Mouse (Mus musculus): ENCODE results near the gene Ncs1. TPM values are rescaled to one million over a fixed set of nuclear protein-coding genes. Genes with fewer than 3 reads are reported as not detected.
A peak's percentile ranks its signal among the peaks of the same experiment; 100 is the strongest.

Ncs1 gene
- polyA plus RNA-seq, 1 experiment from 2014 or later: 29.4 TPM

DNA sequence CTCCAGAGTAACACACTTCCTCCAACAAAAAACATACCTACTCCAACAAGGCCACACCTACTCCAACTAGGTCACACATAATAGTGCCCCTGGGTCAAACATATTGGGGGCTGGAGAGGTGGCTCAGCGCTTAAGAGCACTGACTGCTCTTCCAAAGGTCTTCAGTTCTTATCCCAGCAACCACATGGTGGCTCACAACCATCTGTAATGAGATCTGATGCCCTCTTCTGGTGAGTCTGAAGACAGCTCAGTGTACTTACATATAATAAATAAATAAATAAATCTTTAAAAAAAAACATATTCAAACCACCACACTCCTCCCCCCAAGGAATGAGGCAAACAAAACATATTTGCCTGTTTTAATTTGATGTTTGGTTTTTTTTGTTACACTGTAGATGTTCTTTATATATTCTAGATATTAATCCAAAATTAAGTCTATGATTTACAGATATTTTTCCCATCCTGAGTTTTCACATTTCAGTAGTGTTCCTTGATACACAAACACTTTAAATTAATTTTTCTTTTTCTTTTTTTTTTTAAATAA lies 16.8 kb upstream of the Ncs1 start:
- H3K4me1 ChIP-seq (ENCODE audit: control insufficient read depth, insufficient read depth, low read length): no peaks in the 10 kb centered on the region
- ATAC-seq (replicated peaks; ENCODE audit: extremely low read depth, insufficient read depth, low FRiP score): no peak
- no peak overlapping the region for H3K27ac ChIP-seq (ENCODE audit: low read length)
- H3K4me2 ChIP-seq (ENCODE audit: low read depth, low read length): no peak overlapping the region
- no peaks in the 10 kb centered on the region for H3K36me3 ChIP-seq (ENCODE audit: control insufficient read depth, insufficient read depth)
- H3K27me3 ChIP-seq (ENCODE audit: control insufficient read depth, insufficient read depth, low read length): no peaks in the 10 kb centered on the region
- H3K9me3 ChIP-seq (replicated peaks; ENCODE audit: control insufficient read depth, low read length): peaks cover 5% of the 10 kb centered on the region
- WGBS: 55% methylated on average over 1 of the region's 1 CpGs
- no peak overlapping the region for H3K9ac ChIP-seq (ENCODE audit: low read length)
- no peak overlapping the region for H3K4me3 ChIP-seq (ENCODE audit: low read length)

DNA sequence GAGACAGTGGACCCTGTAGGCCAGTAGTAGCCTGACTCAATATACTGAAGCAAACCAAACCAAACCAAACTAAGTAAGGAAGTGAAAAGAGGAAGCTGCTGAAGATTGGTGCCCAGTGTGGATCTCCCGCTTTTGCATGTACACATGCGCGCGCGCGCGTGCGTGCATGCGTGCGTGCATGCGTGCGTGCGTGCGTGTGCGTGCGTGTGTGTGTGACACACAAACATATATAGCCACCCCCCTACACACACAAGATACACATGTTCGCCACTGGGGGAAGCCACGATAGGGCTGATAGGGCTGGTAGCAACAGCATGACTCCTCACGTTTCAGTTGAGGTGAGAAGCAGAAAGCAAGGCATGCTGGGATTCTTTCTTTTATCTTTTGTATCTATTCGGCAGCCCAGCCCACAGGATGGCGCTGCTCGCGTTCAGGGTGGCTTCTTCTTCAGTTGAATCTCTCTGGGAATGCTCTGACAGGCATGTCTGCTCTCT lies 6.4 kb upstream of the Ncs1 start:
- H3K9ac ChIP-seq (ENCODE audit: low read length): peak overlapping the region; percentile 31; the same call in 1 of the 2 replicates
- WGBS: 28% methylated on average over 23 of the region's 23 CpGs
- peak; percentile 25; the same call in 1 of the 2 replicates for ATAC-seq (replicated peaks; ENCODE audit: extremely low read depth, insufficient read depth, low FRiP score)

DNA sequence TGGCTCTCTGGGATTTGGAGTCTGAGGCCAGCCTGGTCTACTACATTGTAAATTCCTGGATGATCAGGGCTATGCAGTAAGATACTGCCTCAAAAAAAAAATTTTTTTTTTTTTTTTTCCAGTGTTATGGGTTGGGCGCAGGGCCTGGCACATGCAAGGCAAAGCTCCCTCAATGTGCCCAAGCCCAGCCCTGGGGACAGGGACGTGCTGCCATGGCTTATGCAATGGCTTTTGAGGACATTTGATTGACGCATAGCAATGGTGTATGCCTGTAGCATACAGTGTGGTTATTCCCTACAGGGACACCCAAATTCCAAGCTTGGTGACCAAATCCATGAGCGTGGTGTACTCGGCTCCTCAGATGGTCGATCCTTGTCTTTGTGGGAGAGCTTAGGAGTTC lies 5.8 kb upstream of the Ncs1 start:
- Histone ChIP-seq H3K9ac (ENCODE audit: low read length) (no peak overlapping the region), H3K27me3 (ENCODE audit: control insufficient read depth, insufficient read depth, low read length) (peaks cover 2% of the 10 kb centered on the region; the same call in 1 of the 2 replicates), H3K4me1 (ENCODE audit: control insufficient read depth, insufficient read depth, low read length) (peaks cover 10% of the 10 kb centered on the region), H3K4me3 (ENCODE audit: low read length) (no peak overlapping the region), H3K27ac (ENCODE audit: low read length) (no peak overlapping the region), H3K9me3 (replicated peaks; ENCODE audit: control insufficient read depth, low read length) (no peaks in the 10 kb centered on the region), H3K4me2 (ENCODE audit: low read depth, low read length) (peak overlapping the region; percentile 44), H3K36me3 (ENCODE audit: control insufficient read depth, insufficient read depth) (no peaks in the 10 kb centered on the region)
- 74% methylated on average over 6 of the region's 6 CpGs for WGBS
- no peak for ATAC-seq (replicated peaks; ENCODE audit: extremely low read depth, insufficient read depth, low FRiP score)

More for the DNA sequence above, 6.4 kb upstream of the Ncs1 start:
- H3K4me2 ChIP-seq (ENCODE audit: low read depth, low read length): peak overlapping the region; percentile 44
- H3K4me1 ChIP-seq (ENCODE audit: control insufficient read depth, insufficient read depth, low read length): peaks cover 5% of the 10 kb centered on the region; the same call in 1 of the 2 replicates
- H3K27me3 ChIP-seq (ENCODE audit: control insufficient read depth, insufficient read depth, low read length): peaks cover 2% of the 10 kb centered on the region; the same call in 1 of the 2 replicates
- no peaks in the 10 kb centered on the region for H3K36me3 ChIP-seq (ENCODE audit: control insufficient read depth, insufficient read depth)
- peak overlapping the region; percentile 25 for H3K4me3 ChIP-seq (ENCODE audit: low read length)
- H3K27ac ChIP-seq (ENCODE audit: low read length): no peak overlapping the region
- no peaks in the 10 kb centered on the region for H3K9me3 ChIP-seq (replicated peaks; ENCODE audit: control insufficient read depth, low read length)

DNA sequence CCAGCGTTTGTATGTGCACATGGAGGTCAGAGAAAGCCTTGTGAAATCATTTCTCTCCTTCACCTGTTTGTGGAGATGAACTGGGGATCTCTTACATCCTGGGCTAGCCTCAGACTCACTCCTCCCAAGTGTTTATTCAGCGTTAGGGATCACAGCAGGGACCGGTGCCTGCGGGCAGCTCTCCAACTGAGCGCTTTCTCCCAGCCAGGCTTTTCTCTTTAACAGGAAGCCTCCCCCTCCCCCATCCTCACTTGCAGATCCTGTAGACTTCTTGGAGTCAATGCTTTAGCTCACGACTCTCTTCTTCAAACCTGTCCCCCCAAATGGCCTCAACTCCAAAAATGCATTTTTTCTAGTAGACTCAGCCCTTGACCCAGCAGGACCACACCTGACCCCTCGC lies 4.0 kb upstream of the Ncs1 start:
- H3K27ac ChIP-seq (ENCODE audit: low read length): no peak overlapping the region
- no peak overlapping the region for H3K9ac ChIP-seq (ENCODE audit: low read length)
- 12% methylated on average over 7 of the region's 7 CpGs for WGBS
- peaks cover 16% of the 10 kb centered on the region for H3K4me1 ChIP-seq (ENCODE audit: control insufficient read depth, insufficient read depth, low read length)
- H3K27me3 ChIP-seq (ENCODE audit: control insufficient read depth, insufficient read depth, low read length): peaks cover 2% of the 10 kb centered on the region; the same call in 1 of the 2 replicates
- no peak overlapping the region for H3K4me2 ChIP-seq (ENCODE audit: low read depth, low read length)
- no peaks in the 10 kb centered on the region for H3K36me3 ChIP-seq (ENCODE audit: control insufficient read depth, insufficient read depth)
- H3K9me3 ChIP-seq (replicated peaks; ENCODE audit: control insufficient read depth, low read length): no peaks in the 10 kb centered on the region
- H3K4me3 ChIP-seq (ENCODE audit: low read length): no peak overlapping the region
- no peak for ATAC-seq (replicated peaks; ENCODE audit: extremely low read depth, insufficient read depth, low FRiP score)

DNA sequence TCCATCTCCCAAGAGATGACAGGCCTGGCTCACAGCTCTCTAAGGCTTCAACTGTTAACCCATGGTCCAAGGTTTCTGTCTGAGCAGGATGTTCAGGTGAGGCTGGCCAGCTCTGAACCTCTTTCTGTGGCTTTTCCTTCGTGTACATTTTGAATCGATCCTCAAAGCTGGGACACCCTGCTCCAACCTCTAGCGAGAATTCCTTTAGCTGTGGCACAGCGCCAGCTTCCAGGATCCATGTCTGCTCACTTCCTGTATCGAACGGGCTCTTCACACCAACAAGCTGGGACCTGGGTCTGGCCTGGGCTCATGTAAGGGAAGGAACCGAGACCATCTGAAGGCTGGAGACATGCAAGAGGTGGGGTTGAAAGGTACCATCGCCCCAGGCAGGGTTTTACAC lies 1.4 kb upstream of the Ncs1 start:
- Histone ChIP-seq H3K4me1 (ENCODE audit: control insufficient read depth, insufficient read depth, low read length) (peaks cover 37% of the 10 kb centered on the region), H3K9ac (ENCODE audit: low read length) (no peak overlapping the region), H3K36me3 (ENCODE audit: control insufficient read depth, insufficient read depth) (no peaks in the 10 kb centered on the region), H3K9me3 (replicated peaks; ENCODE audit: control insufficient read depth, low read length) (no peaks in the 10 kb centered on the region), H3K4me3 (ENCODE audit: low read length) (no peak overlapping the region), H3K27me3 (ENCODE audit: control insufficient read depth, insufficient read depth, low read length) (peaks cover 2% of the 10 kb centered on the region; the same call in 1 of the 2 replicates), H3K27ac (ENCODE audit: low read length) (no peak overlapping the region), H3K4me2 (ENCODE audit: low read depth, low read length) (no peak overlapping the region)
- WGBS: 53% methylated on average over 8 of the region's 8 CpGs
- ATAC-seq (replicated peaks; ENCODE audit: extremely low read depth, insufficient read depth, low FRiP score): no peak

DNA sequence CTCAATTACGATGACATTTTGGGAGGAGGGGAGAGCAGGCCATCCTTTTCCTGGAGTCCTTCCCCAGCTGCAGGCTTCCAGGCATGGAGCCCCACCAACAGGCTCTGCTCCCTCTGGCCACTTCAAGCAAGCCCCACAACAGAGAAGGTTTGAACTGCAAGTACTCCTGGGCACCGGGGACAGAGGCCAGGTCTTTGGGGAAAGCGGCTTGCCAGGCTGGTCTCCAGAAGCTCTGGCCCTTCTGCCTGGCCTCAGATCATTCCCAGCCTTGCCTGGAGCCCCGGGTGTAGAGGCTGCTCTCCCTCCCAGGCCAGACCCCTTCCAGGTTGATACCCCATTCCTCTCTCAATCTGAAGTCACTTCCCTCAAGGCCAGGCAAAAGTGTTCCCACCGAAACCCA lies 572 bp upstream of the Ncs1 start:
- Histone ChIP-seq H3K4me2 (ENCODE audit: low read depth, low read length) (peak overlapping the region; percentile 92), H3K9me3 (replicated peaks; ENCODE audit: control insufficient read depth, low read length) (no peaks in the 10 kb centered on the region), H3K4me3 (ENCODE audit: low read length) (peak overlapping the region; percentile 88), H3K27ac (ENCODE audit: low read length) (peak overlapping the region; percentile 82), H3K4me1 (ENCODE audit: control insufficient read depth, insufficient read depth, low read length) (peaks cover 37% of the 10 kb centered on the region), H3K27me3 (ENCODE audit: control insufficient read depth, insufficient read depth, low read length) (peaks cover 2% of the 10 kb centered on the region; the same call in 1 of the 2 replicates), H3K36me3 (ENCODE audit: control insufficient read depth, insufficient read depth) (no peaks in the 10 kb centered on the region), H3K9ac (ENCODE audit: low read length) (peak overlapping the region; percentile 88)
- WGBS: 13% methylated on average over 5 of the region's 5 CpGs
- ATAC-seq (replicated peaks; ENCODE audit: extremely low read depth, insufficient read depth, low FRiP score): no peak

DNA sequence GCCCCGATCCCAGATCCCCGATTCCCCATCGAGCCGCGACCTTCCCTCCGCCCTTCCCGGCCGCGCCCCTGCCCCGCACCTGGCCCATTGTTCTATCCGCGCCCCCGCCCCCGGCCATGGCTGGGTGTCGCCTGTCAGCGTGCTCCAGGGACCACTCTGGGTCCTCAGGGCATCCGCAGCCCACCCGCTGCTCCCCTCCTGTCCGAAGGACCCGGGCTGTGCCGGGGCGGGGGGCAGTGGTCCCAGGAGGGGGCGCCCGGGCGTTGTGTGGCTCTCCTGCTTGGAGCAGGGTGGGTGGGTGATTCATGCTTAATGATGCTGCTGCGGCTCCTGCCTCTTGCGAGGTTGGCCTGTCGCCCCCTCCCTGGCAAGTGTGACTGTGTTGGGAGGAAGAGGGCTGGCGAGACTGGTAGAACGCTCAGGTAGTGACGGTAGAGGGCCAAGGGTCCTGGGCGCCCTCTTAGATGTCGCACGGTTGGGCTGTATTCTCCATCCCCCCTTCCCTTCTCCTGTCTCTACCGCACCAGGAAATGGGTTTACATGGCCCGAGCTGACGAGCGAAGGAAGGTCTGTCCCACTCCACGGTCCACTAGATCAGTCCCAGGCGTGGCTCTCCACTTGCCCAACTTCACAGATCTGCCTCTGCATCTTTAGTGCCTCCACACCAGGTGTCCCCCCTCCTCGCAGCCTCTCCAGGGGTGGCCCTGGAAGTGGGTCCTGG lies 788 bp downstream of the Ncs1 start:
- H3K27me3 ChIP-seq (ENCODE audit: control insufficient read depth, insufficient read depth, low read length): peaks cover 2% of the 10 kb centered on the region; the same call in 1 of the 2 replicates
- H3K36me3 ChIP-seq (ENCODE audit: control insufficient read depth, insufficient read depth): no peaks in the 10 kb centered on the region
- peak; percentile 11 for ATAC-seq (replicated peaks; ENCODE audit: extremely low read depth, insufficient read depth, low FRiP score)
- H3K4me2 ChIP-seq (ENCODE audit: low read depth, low read length): peak overlapping the region; percentile 92
- 2% methylated on average over 40 of the region's 41 CpGs for WGBS
- H3K4me3 ChIP-seq (ENCODE audit: low read length): peak overlapping the region; percentile 88
- H3K4me1 ChIP-seq (ENCODE audit: control insufficient read depth, insufficient read depth, low read length): peaks cover 43% of the 10 kb centered on the region
- H3K9ac ChIP-seq (ENCODE audit: low read length): peak overlapping the region; percentile 88
- H3K27ac ChIP-seq (ENCODE audit: low read length): peak overlapping the region; percentile 82
- no peaks in the 10 kb centered on the region for H3K9me3 ChIP-seq (replicated peaks; ENCODE audit: control insufficient read depth, low read length)

DNA sequence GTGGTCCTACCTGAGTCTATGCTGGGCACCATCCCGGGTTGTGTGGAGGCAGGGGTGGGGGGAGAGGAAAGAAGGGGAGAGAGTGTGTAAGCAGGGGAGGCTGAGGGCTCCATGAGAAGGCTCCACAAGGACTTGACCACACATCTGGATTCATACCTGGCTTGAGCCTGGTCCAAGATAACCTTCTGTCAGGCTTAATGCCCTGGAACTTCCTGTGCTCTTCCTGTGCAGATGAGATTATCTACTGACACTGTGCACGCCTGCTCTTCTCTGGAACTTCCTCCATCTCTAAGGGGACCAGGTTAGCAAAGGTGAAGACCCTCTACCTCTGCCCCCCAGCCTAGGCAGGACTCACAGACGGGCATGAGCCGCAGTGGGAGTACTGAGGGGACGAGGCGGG lies 3.2 kb downstream of the Ncs1 start:
- no peak overlapping the region for H3K9ac ChIP-seq (ENCODE audit: low read length)
- no peak overlapping the region for H3K4me2 ChIP-seq (ENCODE audit: low read depth, low read length)
- H3K36me3 ChIP-seq (ENCODE audit: control insufficient read depth, insufficient read depth): no peaks in the 10 kb centered on the region
- WGBS: 79% methylated on average over 6 of the region's 6 CpGs
- peaks cover 46% of the 10 kb centered on the region for H3K4me1 ChIP-seq (ENCODE audit: control insufficient read depth, insufficient read depth, low read length)
- no peak overlapping the region for H3K27ac ChIP-seq (ENCODE audit: low read length)
- ATAC-seq (replicated peaks; ENCODE audit: extremely low read depth, insufficient read depth, low FRiP score): no peak
- no peaks in the 10 kb centered on the region; the same call in 1 of the 2 replicates for H3K27me3 ChIP-seq (ENCODE audit: control insufficient read depth, insufficient read depth, low read length)
- no peak overlapping the region for H3K4me3 ChIP-seq (ENCODE audit: low read length)
- no peaks in the 10 kb centered on the region for H3K9me3 ChIP-seq (replicated peaks; ENCODE audit: control insufficient read depth, low read length)

DNA sequence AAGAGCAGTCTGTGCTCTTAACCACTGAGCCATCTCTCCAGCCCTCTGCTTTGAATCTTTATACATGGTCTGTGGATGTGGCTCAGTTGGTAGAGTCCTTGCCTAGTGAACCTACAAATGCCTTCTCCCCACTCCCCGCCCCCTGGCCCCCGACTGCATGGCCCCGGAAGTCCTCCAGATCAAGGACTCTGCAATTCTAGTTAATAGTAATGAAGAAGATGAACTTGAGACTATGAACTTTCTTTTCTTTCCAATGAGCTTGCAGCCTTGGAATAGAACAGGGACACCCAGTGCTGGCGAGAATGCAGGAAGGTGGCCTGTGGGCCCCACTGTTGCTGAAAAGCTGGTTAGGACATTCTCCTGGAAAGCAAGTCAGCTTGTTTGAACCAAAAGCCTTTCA lies 6.5 kb downstream of the Ncs1 start:
- no peaks in the 10 kb centered on the region for H3K36me3 ChIP-seq (ENCODE audit: control insufficient read depth, insufficient read depth)
- ATAC-seq (replicated peaks; ENCODE audit: extremely low read depth, insufficient read depth, low FRiP score): no peak
- H3K9me3 ChIP-seq (replicated peaks; ENCODE audit: control insufficient read depth, low read length): no peaks in the 10 kb centered on the region
- no peak overlapping the region for H3K4me2 ChIP-seq (ENCODE audit: low read depth, low read length)
- no peak overlapping the region for H3K9ac ChIP-seq (ENCODE audit: low read length)
- no peak overlapping the region for H3K4me3 ChIP-seq (ENCODE audit: low read length)
- no peak overlapping the region for H3K27ac ChIP-seq (ENCODE audit: low read length)
- WGBS: 96% methylated on average over 4 of the region's 4 CpGs
- peaks cover 60% of the 10 kb centered on the region for H3K4me1 ChIP-seq (ENCODE audit: control insufficient read depth, insufficient read depth, low read length)
- no peaks in the 10 kb centered on the region for H3K27me3 ChIP-seq (ENCODE audit: control insufficient read depth, insufficient read depth, low read length)
